Mouse (Mus musculus): Measurements from ENCODE around the gene Zfp358.

GRCm38 (mm10) chr8:3495578-3496427 is 2.9 kb downstream of the Zfp358 start:
- TF ChIP-seq CTCF (IDR thresholded peaks at IDR 0.05; ENCODE audit: control insufficient read depth, insufficient read depth, low read length), result no peak
- TF ChIP-seq POLR2A (IDR thresholded peaks at IDR 0.05; ENCODE audit: borderline replicate concordance, control insufficient read depth, low read depth, low read length), result peak; percentile 26; the same call in 1 of the 2 replicates
